Mouse (Mus musculus) forebrain, embryonic 11.5 days (tissue): ENCODE results near the gene Foxp4. TPM values are rescaled to one million over a fixed set of nuclear protein-coding genes. Genes with fewer than 3 reads are reported as not detected.

Experiments
- ATAC-seq: fragments of 200-750 bp; cut with Nextera tagmentation; replicated peaks from 2 replicates; pipeline ENCODE4 v1.8.0; 2017; ENCODE audit warnings: moderate TSS enrichment; ENCODE audit not compliant: low FRiP score
- DNase-seq: peaks from one replicate; pipeline ENCODE4 v3.0.0-alpha.2; 2017; ENCODE audit warnings: low spot score
- H3K27ac ChIP-seq: fragments of 300-500 bp; sonication (generic); 2 replicates; pipeline ENCODE4 v1.5.1; 2014; ENCODE audit warnings: low read depth, low read length
- H3K27me3 ChIP-seq: fragments of 300-500 bp; sonication (generic); 2 replicates; pipeline ENCODE4 v1.6.1; 2014; ENCODE audit warnings: mild to moderate bottlenecking, low read length, mixed read lengths; ENCODE audit not compliant: control insufficient read depth, insufficient read depth
- H3K36me3 ChIP-seq: fragments of 300-500 bp; sonication (generic); 2 replicates; pipeline ENCODE4 v1.6.1; 2014; ENCODE audit warnings: mild to moderate bottlenecking, low read length, moderate library complexity, mixed read lengths; ENCODE audit not compliant: control insufficient read depth, insufficient read depth
- H3K4me1 ChIP-seq: fragments of 300-500 bp; sonication (generic); replicated peaks from 2 replicates; pipeline ENCODE4 v1.6.1; 2014; ENCODE audit warnings: low read length, mixed read lengths; ENCODE audit not compliant: control insufficient read depth, insufficient read depth
- H3K4me2 ChIP-seq: fragments of 300-500 bp; sonication (generic); 2 replicates; pipeline ENCODE4 v1.6.1; 2014; ENCODE audit warnings: low read depth, mild to moderate bottlenecking, low read length, moderate library complexity, mixed read lengths; ENCODE audit not compliant: severe bottlenecking
- H3K4me3 ChIP-seq: fragments of 300-500 bp; sonication (generic); 2 replicates; pipeline ENCODE4 v1.5.1; 2014; ENCODE audit warnings: low read depth, low read length
- H3K9ac ChIP-seq: fragments of 300-500 bp; sonication (generic); 2 replicates; pipeline ENCODE4 v1.6.1; 2014; ENCODE audit warnings: low read length
- H3K9me3 ChIP-seq: fragments of 300-500 bp; sonication (generic); 2 replicates; pipeline ENCODE4 v1.6.1; 2016; ENCODE audit warnings: low read length, mixed read lengths; ENCODE audit not compliant: control insufficient read depth
- WGBS: fragments of 180-500 bp; shearing (Covaris S2); extraction: QIAGEN DNeasy Blood & Tissue Kit; methylation state at CpG from one replicate; pipeline ENCODE4 v1.1.7; 2014; 5-methylcytosine and 5-hydroxymethylcytosine counted together
- polyA plus RNA-seq: library from polyadenylated mRNA; unstranded; fragments of >200 nt; fragmentation: Nextera tagmentation; extraction: Ambion mirVana; gene quantifications from 2 replicates; pipeline ENCODE4 v1.2.1, GENCODE M21; 2014

The Foxp4 gene
- polyA plus RNA-seq, 1 experiment from 2014 or later: 26.1 TPM

DNA sequence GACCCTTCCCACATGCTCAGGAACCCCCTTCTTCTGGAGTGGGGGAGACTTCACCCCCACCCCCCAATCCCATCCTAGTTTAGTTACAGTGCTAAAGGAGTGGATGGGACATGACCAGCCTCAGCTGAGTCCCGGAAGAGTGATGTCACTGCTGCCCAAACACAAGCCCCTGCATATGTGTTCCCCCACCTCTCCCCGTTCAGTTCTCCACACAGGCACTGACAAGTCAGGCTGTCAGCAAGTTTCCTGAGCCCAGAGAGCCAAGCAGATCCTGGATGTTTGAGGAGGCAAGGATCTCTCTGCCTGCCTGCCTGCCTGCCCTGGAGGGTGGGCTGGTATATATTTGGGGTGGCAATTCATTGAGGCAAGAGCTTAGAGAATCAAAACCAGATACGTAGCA is 45.2 kb downstream of the Foxp4 start:
- Histone ChIP-seq H3K27ac (no peak overlapping the region), H3K9ac (no peak overlapping the region), H3K36me3 (peaks cover 2% of the 10 kb centered on the region; the same call in 1 of the 2 replicates), H3K27me3 (no peaks in the 10 kb centered on the region), H3K4me2 (no peak overlapping the region), H3K4me1 (peaks cover 40% of the 10 kb centered on the region), H3K4me3 (no peak overlapping the region), H3K9me3 (no peaks in the 10 kb centered on the region)
- DNase-seq: no peak
- 22% methylated on average over 3 of the region's 3 CpGs for WGBS
- 0 out of 2 replicates have a peak, but pooled peaks have one; percentile 1 for ATAC-seq

DNA sequence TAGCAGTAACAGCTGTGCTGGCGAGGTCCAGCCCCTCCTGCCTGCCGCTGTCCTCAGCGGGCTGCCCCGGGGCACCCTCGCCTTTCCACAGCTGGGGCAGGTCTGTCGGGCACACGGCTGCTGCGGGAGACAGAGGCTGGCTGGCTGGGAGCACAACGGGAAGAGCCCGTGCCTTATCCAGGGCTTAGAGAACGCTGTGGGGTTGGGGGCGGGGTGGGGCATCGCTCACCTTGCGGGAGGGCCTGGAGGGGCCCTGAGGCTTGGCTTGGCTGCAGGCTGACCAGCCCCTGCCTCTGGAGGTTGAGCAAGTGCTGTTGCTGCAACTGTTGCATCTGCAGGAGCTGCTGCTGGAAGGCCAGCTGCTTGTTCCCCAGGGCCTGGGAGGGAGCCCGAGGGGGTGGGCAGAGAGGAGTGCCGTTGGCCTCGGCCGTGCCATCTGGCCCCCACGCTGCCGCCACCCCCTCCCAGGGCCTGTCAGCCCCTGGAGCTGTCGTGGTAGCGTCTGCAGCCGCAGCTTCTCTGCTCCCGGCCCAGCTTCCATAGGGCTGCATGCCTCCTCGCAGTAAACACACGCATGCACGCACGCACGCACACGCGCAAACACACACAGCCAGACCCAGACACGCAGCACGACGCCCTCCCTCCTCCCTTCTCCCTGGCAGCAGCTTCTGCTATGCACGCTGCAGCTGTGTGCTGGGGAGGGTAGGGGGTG is 45.9 kb downstream of the Foxp4 start:
- H3K9ac ChIP-seq: peak overlapping the region; percentile 45
- WGBS: 13% methylated on average over 34 of the region's 35 CpGs
- no peaks in the 10 kb centered on the region for H3K9me3 ChIP-seq
- peaks cover 40% of the 10 kb centered on the region for H3K4me1 ChIP-seq
- H3K27me3 ChIP-seq: no peaks in the 10 kb centered on the region
- ATAC-seq (peak; percentile 35), DNase-seq (peak; percentile 72)
- no peak overlapping the region for H3K4me3 ChIP-seq
- peak overlapping the region; percentile 53 for H3K27ac ChIP-seq
- peak overlapping the region; percentile 31 for H3K4me2 ChIP-seq
- H3K36me3 ChIP-seq: peaks cover 5% of the 10 kb centered on the region; the same call in 1 of the 2 replicates

DNA sequence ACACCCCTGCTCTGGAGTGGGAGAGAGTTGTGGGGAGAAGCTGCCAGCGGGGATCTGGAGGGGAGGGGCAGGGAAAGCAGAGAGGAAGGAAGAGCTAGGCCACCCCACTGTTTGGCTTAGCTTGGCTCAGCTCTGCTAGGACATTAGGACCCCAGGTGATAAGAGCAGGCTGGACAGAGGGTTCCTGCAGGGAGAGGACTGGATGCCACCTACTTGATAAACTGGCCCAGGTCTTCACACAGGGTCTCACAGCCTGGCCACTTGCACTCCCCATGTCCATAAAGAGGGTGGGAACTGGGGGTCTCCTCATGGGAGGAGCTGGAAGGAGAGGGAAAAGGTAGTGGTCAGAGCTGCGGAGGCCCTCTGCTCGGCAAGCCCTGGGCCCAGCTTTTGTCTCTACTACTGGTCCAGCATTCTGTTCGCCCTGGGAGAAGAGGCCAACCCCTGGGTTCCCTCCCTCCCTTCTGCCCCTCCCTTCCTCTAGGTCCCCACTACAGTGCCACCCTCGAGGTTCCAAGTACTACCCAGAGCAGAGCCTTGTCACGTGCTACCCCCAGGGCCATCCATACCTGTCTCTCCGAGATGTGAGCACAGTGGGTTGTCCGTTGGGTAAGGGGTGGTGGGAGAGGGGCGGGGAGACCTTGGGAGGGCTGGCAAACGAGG is 46.6 kb downstream of the Foxp4 start:
- H3K4me2 ChIP-seq: peak overlapping the region; percentile 31; the same call in 1 of the 2 replicates

DNA sequence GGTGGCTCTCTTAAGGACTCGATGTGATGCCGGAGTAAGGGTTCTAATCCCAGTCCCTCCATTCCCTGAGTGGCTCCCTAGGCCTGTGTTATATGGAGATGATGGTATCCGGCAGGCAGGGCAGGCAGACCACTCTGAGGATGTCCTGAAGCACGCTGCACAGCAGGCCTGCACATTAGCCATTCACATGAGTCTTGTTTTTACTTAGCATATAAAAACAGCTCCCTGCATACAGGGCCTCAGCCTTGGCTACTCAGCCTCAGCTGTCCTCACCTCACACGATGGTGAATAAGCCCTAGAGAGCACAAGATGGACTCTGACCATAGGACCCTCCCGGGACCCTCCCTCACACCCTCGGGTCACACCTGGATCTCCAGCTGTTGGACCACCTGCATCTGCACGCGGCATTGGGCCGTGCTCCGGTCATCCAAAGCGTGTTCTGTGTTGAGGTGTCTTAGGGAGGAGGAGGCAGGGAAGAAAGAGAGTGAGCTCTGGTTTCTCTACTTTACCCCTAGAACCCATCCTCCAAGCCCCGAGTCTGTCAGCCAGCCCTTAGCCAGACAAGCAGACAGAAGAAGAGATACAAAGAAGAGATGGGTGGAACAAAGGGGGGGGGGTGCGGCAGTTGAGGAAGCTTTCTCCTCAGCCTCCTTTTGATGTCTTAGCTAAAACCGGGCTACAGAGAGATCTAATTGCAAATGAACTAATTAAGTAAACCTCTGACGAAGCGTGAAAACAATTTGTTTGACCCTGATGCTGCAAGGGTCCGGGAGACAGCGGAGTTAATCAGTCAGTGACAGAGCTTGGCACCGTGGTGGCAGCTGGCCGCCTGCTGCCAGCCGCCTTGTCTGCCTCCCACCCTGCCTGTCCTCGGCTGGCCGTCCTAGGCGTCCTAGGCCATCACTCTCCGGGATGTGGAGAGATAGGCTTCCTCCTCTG is 47.4 kb downstream of the Foxp4 start:
- ATAC-seq: peak; percentile 34
- peak overlapping the region; percentile 53 for H3K27ac ChIP-seq
- H3K4me2 ChIP-seq: peak overlapping the region; percentile 24; the same call in 1 of the 2 replicates
- peaks cover 45% of the 10 kb centered on the region for H3K4me1 ChIP-seq
- peaks cover 5% of the 10 kb centered on the region; the same call in 1 of the 2 replicates for H3K36me3 ChIP-seq
- no peak overlapping the region for H3K4me3 ChIP-seq
- H3K27me3 ChIP-seq: no peaks in the 10 kb centered on the region
- peak; percentile 78 for DNase-seq
- WGBS: 17% methylated on average over 26 of the region's 26 CpGs
- peak overlapping the region; percentile 43 for H3K9ac ChIP-seq
- H3K9me3 ChIP-seq: no peaks in the 10 kb centered on the region

More for the DNA sequence above, 46.6 kb downstream of the Foxp4 start:
- 18% methylated on average over 10 of the region's 10 CpGs for WGBS
- peak; percentile 10 for ATAC-seq
- DNase-seq: no peak
- Histone ChIP-seq H3K9ac (peak overlapping the region; percentile 45), H3K9me3 (no peaks in the 10 kb centered on the region), H3K27me3 (no peaks in the 10 kb centered on the region), H3K4me1 (peaks cover 45% of the 10 kb centered on the region), H3K36me3 (peaks cover 5% of the 10 kb centered on the region; the same call in 1 of the 2 replicates), H3K4me3 (no peak overlapping the region), H3K27ac (peak overlapping the region; percentile 53)

DNA sequence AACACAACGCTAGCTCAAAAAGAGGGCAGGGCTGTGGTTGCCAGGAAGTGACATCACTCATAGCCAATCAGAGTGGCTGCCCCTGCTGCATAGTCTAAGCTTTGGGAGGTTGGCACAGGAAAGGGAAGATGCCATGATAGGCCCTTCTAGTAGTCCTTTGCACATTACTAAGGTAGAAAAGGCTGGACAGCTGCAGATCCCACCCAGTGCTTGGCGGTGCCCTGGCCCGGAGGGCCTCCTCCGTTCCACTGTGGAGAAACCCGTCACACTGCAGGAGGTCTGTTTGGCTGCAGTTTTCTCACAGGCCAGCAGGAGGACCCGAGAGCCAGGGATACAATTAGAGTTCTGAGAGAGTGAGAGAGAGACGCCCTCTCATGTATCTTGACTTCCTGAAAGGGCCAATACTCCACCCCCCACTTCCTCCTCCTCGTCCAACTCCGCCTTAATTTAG is 51.1 kb downstream of the Foxp4 start:
- Histone ChIP-seq H3K4me1 (peaks cover 26% of the 10 kb centered on the region), H3K9ac (no peak overlapping the region), H3K9me3 (no peaks in the 10 kb centered on the region), H3K4me2 (no peak overlapping the region), H3K36me3 (peaks cover 9% of the 10 kb centered on the region; the same call in 1 of the 2 replicates), H3K4me3 (no peak overlapping the region; the same call in 1 of the 2 replicates), H3K27me3 (no peaks in the 10 kb centered on the region), H3K27ac (0 out of 2 replicates have a peak overlapping the region, but pooled peaks have one; percentile 1)
- WGBS: 18% methylated on average over 9 of the region's 9 CpGs
- peak; percentile 83 for DNase-seq
- ATAC-seq: peak; percentile 26

DNA sequence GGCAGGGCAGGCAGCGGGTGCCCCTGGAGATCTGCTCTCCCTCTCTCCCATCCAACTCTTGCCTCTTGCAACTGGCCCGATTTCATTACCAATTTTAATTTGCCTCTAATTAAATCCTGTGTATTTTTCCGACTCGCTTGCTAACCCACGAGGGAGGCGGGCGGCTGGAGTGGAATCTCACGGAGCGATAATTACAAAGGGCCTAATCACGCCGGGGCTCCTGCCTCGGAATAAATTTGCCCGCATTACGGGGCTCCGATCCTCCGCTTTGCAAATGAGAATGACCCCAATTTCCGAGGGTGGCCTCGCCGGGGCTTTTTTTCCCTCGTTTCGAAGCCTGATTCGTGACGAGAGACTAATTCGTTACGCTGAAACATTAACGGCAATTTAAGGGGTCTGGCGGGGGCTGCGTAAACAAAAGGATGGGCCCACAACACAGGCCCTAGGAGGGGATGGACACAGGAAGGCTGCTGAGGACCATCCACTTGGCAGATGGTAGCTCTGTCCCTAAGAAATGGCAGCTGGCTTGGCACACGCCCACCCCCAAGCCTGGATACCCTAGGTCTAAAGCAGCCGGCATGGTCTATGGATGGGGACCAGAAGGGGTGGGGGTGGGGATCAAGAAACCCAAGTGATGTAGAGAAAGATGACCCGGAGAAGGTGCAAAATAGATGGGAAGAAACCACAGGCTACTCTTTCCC is 52.0 kb downstream of the Foxp4 start:
- Histone ChIP-seq H3K4me1 (peaks cover 17% of the 10 kb centered on the region), H3K9ac (no peak overlapping the region), H3K9me3 (no peaks in the 10 kb centered on the region), H3K36me3 (peaks cover 9% of the 10 kb centered on the region; the same call in 1 of the 2 replicates), H3K4me2 (0 out of 2 replicates have a peak overlapping the region, but pooled peaks have one; percentile 8), H3K4me3 (no peak overlapping the region), H3K27me3 (no peaks in the 10 kb centered on the region), H3K27ac (peak overlapping the region; percentile 64)
- WGBS: 49% methylated on average over 31 of the region's 31 CpGs
- DNase-seq (no peak), ATAC-seq (peak; percentile 44; the same call in 1 of the 2 replicates)

DNA sequence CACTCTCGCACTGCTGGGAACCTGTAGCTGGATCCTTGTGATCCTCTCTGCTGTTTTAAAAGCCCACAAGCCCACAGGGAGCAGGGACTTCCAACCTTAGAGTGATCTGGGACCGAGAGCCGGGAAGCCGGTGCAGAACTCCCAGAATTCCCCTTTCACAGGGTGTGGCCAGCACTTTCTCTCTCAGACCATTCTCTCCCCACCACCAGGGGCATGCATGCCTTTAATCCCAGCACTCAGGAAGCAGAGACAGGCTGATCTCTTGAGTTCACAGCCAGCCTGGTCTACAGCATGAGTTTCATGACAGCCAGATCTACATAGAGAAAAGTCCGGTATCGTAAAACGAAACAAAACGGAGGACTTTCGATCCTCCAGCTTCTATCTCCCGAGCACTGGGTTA is 54.6 kb downstream of the Foxp4 start:
- H3K27me3 ChIP-seq: no peaks in the 10 kb centered on the region
- DNase-seq (no peak), ATAC-seq (no peak)
- H3K9me3 ChIP-seq: no peaks in the 10 kb centered on the region
- no peak overlapping the region for H3K4me2 ChIP-seq
- H3K27ac ChIP-seq: no peak overlapping the region
- peaks cover 8% of the 10 kb centered on the region for H3K4me1 ChIP-seq
- no peak overlapping the region for H3K4me3 ChIP-seq
- H3K9ac ChIP-seq: no peak overlapping the region
- peaks cover 9% of the 10 kb centered on the region; the same call in 1 of the 2 replicates for H3K36me3 ChIP-seq
- 95% methylated on average over 10 of the region's 10 CpGs for WGBS
